Mouse (Mus musculus) heart, adult 2 months (tissue): ENCODE measurements around the gene Hist1h2bn. TPM values are rescaled to one million over a fixed set of nuclear protein-coding genes. Genes with fewer than 3 reads are reported as not detected.
"Not testable (repeated sequence)": the region's sequence is repeated elsewhere in the genome, so short reads cannot be mapped to it uniquely, and the experiment has no call there.

ENCODE experiments used
- DNase-seq, 2 experiments: peaks; one replicate each; pipeline ENCODE4 v3.0.0; 2021
- H3K27ac ChIP-seq: fragments of 200-600 bp; 2 replicates; pipeline ENCODE4 v1.8.1; 2022
- H3K27me3 ChIP-seq: fragments of 200-500 bp; 2 replicates; pipeline ENCODE4 v1.6.1; 2012; ENCODE audit warnings: mild to moderate bottlenecking, low read length, inconsistent platforms, mixed read lengths; ENCODE audit not compliant: control insufficient read depth, insufficient read depth
- H3K36me3 ChIP-seq: fragments of 200-500 bp; 2 replicates; pipeline ENCODE4 v1.6.1; 2012; ENCODE audit warnings: low read length, inconsistent platforms; ENCODE audit not compliant: control insufficient read depth, insufficient read depth
- H3K4me1 ChIP-seq: fragments of 200-500 bp; 2 replicates; pipeline ENCODE4 v1.6.1; 2011; ENCODE audit warnings: low read length; ENCODE audit not compliant: control insufficient read depth, insufficient read depth
- H3K4me3 ChIP-seq: fragments of 200-600 bp; 2 replicates; pipeline ENCODE4 v1.8.1; 2022
- H3K79me2 ChIP-seq: fragments of 200-500 bp; replicated peaks from 2 replicates; pipeline ENCODE4 v1.6.1; 2012; ENCODE audit warnings: mild to moderate bottlenecking, inconsistent platforms, low read length, moderate library complexity, mixed read lengths; ENCODE audit not compliant: control insufficient read depth, insufficient read depth
- H3K9ac ChIP-seq: fragments of 200-500 bp; 2 replicates; pipeline ENCODE4 v1.6.1; 2012; ENCODE audit warnings: low read depth, mild to moderate bottlenecking, control low read depth, inconsistent platforms, low read length, mixed read lengths
- CTCF ChIP-seq: fragments of 200-600 bp; IDR thresholded peaks from 2 replicates; pipeline ENCODE4 v1.8.1; 2022; ENCODE audit warnings: antibody characterized with exemption, mild to moderate bottlenecking, moderate library complexity
- POLR2A ChIP-seq: fragments of 200-500 bp; IDR thresholded peaks from 2 replicates; pipeline ENCODE4 v1.6.1; 2011; ENCODE audit warnings: mild to moderate bottlenecking, low read depth, low read length, control low read depth; ENCODE audit not compliant: insufficient read depth
- WGBS: fragments of 180-500 bp; shearing (Covaris S2); methylation state at CpG from one replicate; pipeline ENCODE4 v1.1.7; 2018; 5-methylcytosine and 5-hydroxymethylcytosine counted together
- intact Hi-C: fragments of 180-260 bp; cut with DNase I; formaldehyde crosslinking; loops from one replicate; pipeline ENCODE4 v1.15.1; 2025
- polyA plus RNA-seq: library from polyadenylated mRNA; depleted of rRNA; stranded (reverse); fragments of >200 nt; gene quantifications from 2 replicates; pipeline ENCODE4 v1.2.3, GENCODE M21; 2012
- total RNA-seq, 2 experiments: library from RNA; stranded (reverse); gene quantifications; 2 replicates each; pipeline ENCODE4 v1.2.3; 2021

The Hist1h2bn gene
- total and polyA plus RNA-seq, 3 experiments: 1.9 to 6.9 (median 2.6) TPM

- no peaks in the 10 kb centered on the region for H3K79me2 ChIP-seq
- no peaks in the 10 kb centered on the region for H3K27me3 ChIP-seq
- H3K36me3 ChIP-seq: peaks cover 2% of the 10 kb centered on the region; the same call in 1 of the 2 replicates
- peak; percentile 55 to 62 for DNase-seq
- peak; percentile 96 for TF ChIP-seq CTCF
- TF ChIP-seq POLR2A: no peak
- no peak overlapping the region for H3K27ac ChIP-seq
- WGBS: under 1% methylated on average over 7 of the region's 7 CpGs
- peaks cover 1% of the 10 kb centered on the region for H3K4me1 ChIP-seq
- intact Hi-C loops: loop anchor here (1.0 to 10.0 kb wide), 7 partner anchors 20 to 1980 kb away; partner anchors contain the start of genes Hist1h1t, Hist1h4c and Hist1h4d
- peak overlapping the region; percentile 8; the same call in 1 of the 2 replicates for H3K4me3 ChIP-seq
- H3K9ac ChIP-seq: no peak overlapping the region
Observed at GRCm38 (mm10) chr13:21714725-21715124, 39.2 kb upstream of the Hist1h2bn start.

GRCm38 (mm10) chr13:21715131-21715863, 38.6 kb upstream of the Hist1h2bn start:
- no peak overlapping the region; the same call in 1 of the 2 replicates for H3K27ac ChIP-seq
- peaks cover 2% of the 10 kb centered on the region; the same call in 1 of the 2 replicates for H3K36me3 ChIP-seq
- under 1% methylated on average over 22 of the region's 22 CpGs for WGBS
- DNase-seq: no peak
- no peak overlapping the region; the same call in none of the 2 replicates for H3K9ac ChIP-seq
- intact Hi-C loops: loop anchor here (1.0 to 10.0 kb wide), 6 partner anchors 19 to 1980 kb away; partner anchors contain the start of genes Hist1h1t, Hist1h4c and Hist1h4d
- peaks cover 1% of the 10 kb centered on the region for H3K4me1 ChIP-seq
- TF ChIP-seq POLR2A (no peak), CTCF (no peak)
- H3K4me3 ChIP-seq: peak overlapping the region; percentile 54
- H3K79me2 ChIP-seq: no peaks in the 10 kb centered on the region
- no peaks in the 10 kb centered on the region for H3K27me3 ChIP-seq

GRCm38 (mm10) chr13:21715864-21716539, 37.9 kb upstream of the Hist1h2bn start, which contains the start of the genes Hist1h2bl and Hist1h2ai:
Hist1h2bl (minus strand) TSS chr13:21716143.
Hist1h2ai (plus strand) TSS chr13:21716422.
- H3K79me2 ChIP-seq, H3K36me3 ChIP-seq, H3K4me1 ChIP-seq, H3K27me3 ChIP-seq: not testable (repeated sequence)
- peak; percentile 71 to 81 for DNase-seq
- Histone ChIP-seq H3K9ac (peak within 1 kb of the TSS; percentile 69), H3K27ac (peak within 1 kb of the TSS; percentile 65), H3K4me3 (peak within 1 kb of the TSS; percentile 54)
- intact Hi-C loops: loop anchor here (1.0 to 10.0 kb wide), 7 partner anchors 18 to 1979 kb away; partner anchors contain the start of genes Hist1h1t, Hist1h4c, Hist1h4d and Hist1h4i
- peak; percentile 88 for TF ChIP-seq POLR2A
- WGBS: under 1% methylated on average over 36 of the region's 50 CpGs

GRCm38 (mm10) chr13:21716540-21717391, 37.2 kb upstream of the Hist1h2bn start:
- H3K79me2 ChIP-seq, H3K27me3 ChIP-seq, H3K36me3 ChIP-seq, H3K4me1 ChIP-seq: not testable (repeated sequence)
- Histone ChIP-seq H3K9ac (peak overlapping the region; percentile 69), H3K4me3 (peak overlapping the region; percentile 54), H3K27ac (peak overlapping the region; percentile 42)
- peak in 1 of 2 experiments; percentile 30 for DNase-seq
- intact Hi-C loops: loop anchor here (2.0 to 10.0 kb wide), 5 partner anchors 198 to 1978 kb away; partner anchors contain the start of genes Hist1h1t, Hist1h4c, Hist1h4d and Hist1h4i
- 2% methylated on average over 15 of the region's 38 CpGs for WGBS

- intact Hi-C loops: loop anchor here (2.0 to 10.0 kb wide), 5 partner anchors 197 to 1977 kb away; partner anchors contain the start of genes Hist1h1t, Hist1h4c, Hist1h4d and Hist1h4i
- 12% methylated on average over 26 of the region's 56 CpGs for WGBS
Observed at GRCm38 (mm10) chr13:21717397-21718357, 36.2 kb upstream of the Hist1h2bn start, which contains the start of gene Hist1h3h. Hist1h3h (plus strand) TSS chr13:21717659.

More at GRCm38 (mm10) chr13:21717397-21718357, 36.2 kb upstream of the Hist1h2bn start, which contains the start of gene Hist1h3h:
- TF ChIP-seq POLR2A: peak; percentile 65; the same call in 1 of the 2 replicates
- not testable (repeated sequence) for H3K4me1 ChIP-seq, H3K79me2 ChIP-seq, H3K36me3 ChIP-seq, H3K27me3 ChIP-seq
- peak within 1 kb of the TSS; percentile 35; the same call in 1 of the 2 replicates for H3K4me3 ChIP-seq
- H3K27ac ChIP-seq: peak within 1 kb of the TSS; percentile 42
- DNase-seq: peak; percentile 75 to 85
- peak within 1 kb of the TSS; percentile 52 for H3K9ac ChIP-seq
